Mouse (Mus musculus) lung, embryonic 14.5 days (tissue): ENCODE measurements around the gene Mitd1. TPM values are rescaled to one million over a fixed set of nuclear protein-coding genes. Genes with fewer than 3 reads are reported as not detected.
A peak's percentile ranks its signal among the peaks of the same experiment; 100 is the strongest.

Experiments
- ATAC-seq: fragments of 200-750 bp; cut with Nextera tagmentation; 2 replicates; pipeline ENCODE4 v1.8.0; 2017; ENCODE audit warnings: mild to moderate bottlenecking, moderate TSS enrichment, moderate library complexity; ENCODE audit not compliant: insufficient read depth
- DNase-seq: peaks from one replicate; pipeline ENCODE4 v3.0.0-alpha.2; 2015
- H3K27ac ChIP-seq: fragments of 300-500 bp; sonication (generic); 2 replicates; pipeline ENCODE4 v1.5.1; 2014; ENCODE audit warnings: low read depth, mild to moderate bottlenecking, moderate library complexity
- H3K27me3 ChIP-seq: fragments of 300-500 bp; sonication (generic); 2 replicates; pipeline ENCODE4 v1.6.1; 2014; ENCODE audit warnings: low read length, control low read depth; ENCODE audit not compliant: insufficient read depth
- H3K36me3 ChIP-seq: fragments of 300-500 bp; sonication (generic); 2 replicates; pipeline ENCODE4 v1.6.1; 2014; ENCODE audit warnings: control low read depth; ENCODE audit not compliant: insufficient read depth
- H3K4me1 ChIP-seq: fragments of 300-500 bp; sonication (generic); 2 replicates; pipeline ENCODE4 v1.6.1; 2014; ENCODE audit warnings: antibody characterized with exemption, control low read depth; ENCODE audit not compliant: insufficient read depth
- H3K4me2 ChIP-seq: fragments of 300-500 bp; sonication (generic); 2 replicates; pipeline ENCODE4 v1.6.1; 2014; ENCODE audit warnings: mild to moderate bottlenecking
- H3K4me3 ChIP-seq: fragments of 300-500 bp; sonication (generic); 2 replicates; pipeline ENCODE4 v1.5.1; 2014; ENCODE audit warnings: low read depth, low read length
- H3K9ac ChIP-seq: fragments of 300-500 bp; sonication (generic); 2 replicates; pipeline ENCODE4 v1.6.1; 2014
- H3K9me3 ChIP-seq: fragments of 300-500 bp; sonication (generic); 2 replicates; pipeline ENCODE4 v1.6.1; 2016; ENCODE audit warnings: low read depth, low read length, control low read depth
- CTCF ChIP-seq: IDR thresholded peaks from 2 replicates; pipeline ENCODE4 v1.5.1; 2016; ENCODE audit warnings: antibody characterized with exemption, low read depth
- WGBS: fragments of 180-500 bp; shearing (Covaris S2); extraction: QIAGEN DNeasy Blood & Tissue Kit; methylation state at CpG from one replicate; pipeline ENCODE4 v1.1.7; 2014; 5-methylcytosine and 5-hydroxymethylcytosine counted together
- polyA plus RNA-seq: library from polyadenylated mRNA; unstranded; fragments of >200 nt; fragmentation: Nextera tagmentation; extraction: Ambion mirVana; gene quantifications from 2 replicates; pipeline ENCODE4 v1.2.1, GENCODE M21; 2014

Mitd1 gene
- polyA plus RNA-seq, 1 experiment from 2014 or later = 24.2 TPM

GRCm38 (mm10) chr1:37903178-37903577 is 13.0 kb upstream of the Mitd1 start:
- H3K27ac ChIP-seq = no peak overlapping the region
- ATAC-seq = peak; percentile 38; the same call in 1 of the 2 replicates
- WGBS = 32% methylated on average over 6 of the region's 6 CpGs
- H3K27me3 ChIP-seq = no peaks in the 10 kb centered on the region
- DNase-seq = peak; percentile 72
- H3K9me3 ChIP-seq = no peaks in the 10 kb centered on the region
- H3K36me3 ChIP-seq = peaks cover 17% of the 10 kb centered on the region
- no peak overlapping the region for H3K4me2 ChIP-seq
- no peak overlapping the region for H3K4me3 ChIP-seq
- H3K9ac ChIP-seq = no peak overlapping the region
- H3K4me1 ChIP-seq = no peaks in the 10 kb centered on the region
- peak; percentile 57 for TF ChIP-seq CTCF

GRCm38 (mm10) chr1:37900288-37900687 is 10.1 kb upstream of the Mitd1 start:
- ATAC-seq (no peak), DNase-seq (no peak)
- 45% methylated on average over 6 of the region's 6 CpGs for WGBS
- no peaks in the 10 kb centered on the region for H3K9me3 ChIP-seq
- peaks cover 40% of the 10 kb centered on the region for H3K36me3 ChIP-seq
- TF ChIP-seq CTCF = no peak
- no peak overlapping the region for H3K4me2 ChIP-seq
- no peaks in the 10 kb centered on the region for H3K4me1 ChIP-seq
- no peak overlapping the region for H3K9ac ChIP-seq
- H3K27ac ChIP-seq = no peak overlapping the region
- no peak overlapping the region for H3K4me3 ChIP-seq
- H3K27me3 ChIP-seq = no peaks in the 10 kb centered on the region

DNA sequence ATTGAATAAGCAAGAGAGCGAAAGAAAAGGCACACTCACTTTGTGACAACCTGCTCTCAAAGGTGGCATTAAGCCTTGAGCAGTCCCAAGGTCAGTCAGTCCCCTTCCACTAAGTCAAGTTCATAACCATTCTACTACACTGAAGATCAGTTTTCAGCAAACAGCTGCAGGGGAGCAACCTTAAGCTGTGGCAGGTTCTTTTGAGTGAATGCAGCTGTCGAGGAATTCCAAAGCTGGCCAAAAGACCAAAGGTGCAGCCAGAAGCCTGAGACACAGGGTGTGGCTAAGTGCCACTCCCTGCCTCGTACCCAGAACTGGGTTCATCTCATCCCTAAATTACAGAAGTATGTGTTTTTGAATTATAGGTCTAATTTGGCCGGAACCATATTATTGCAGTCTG is 9.6 kb upstream of the Mitd1 start:
- Histone ChIP-seq H3K9me3 (no peaks in the 10 kb centered on the region), H3K4me2 (no peak overlapping the region), H3K27ac (no peak overlapping the region), H3K36me3 (peaks cover 40% of the 10 kb centered on the region), H3K4me3 (no peak overlapping the region), H3K9ac (no peak overlapping the region), H3K27me3 (no peaks in the 10 kb centered on the region), H3K4me1 (no peaks in the 10 kb centered on the region)
- WGBS = 63% methylated on average over 4 of the region's 4 CpGs
- ATAC-seq (no peak), DNase-seq (no peak)
- TF ChIP-seq CTCF = no peak

DNA sequence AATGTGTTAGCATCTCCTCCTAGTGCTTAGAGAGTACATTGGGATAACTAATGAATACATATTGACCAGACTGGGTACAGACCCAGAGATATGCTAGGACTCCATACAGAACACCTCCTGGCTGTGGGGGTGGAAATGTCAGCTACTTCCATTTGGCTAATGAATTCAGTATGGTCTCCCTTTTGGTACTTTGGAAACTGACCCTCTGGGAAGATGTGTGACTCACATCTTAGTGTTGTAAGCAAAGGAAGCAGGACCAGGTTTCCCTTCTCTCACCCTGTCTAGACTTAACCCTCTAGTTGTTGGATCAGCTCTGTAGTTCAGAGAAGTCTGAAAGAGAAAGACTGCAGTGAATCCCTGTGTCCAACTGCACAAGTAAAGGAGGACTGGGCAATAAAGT is 4.4 kb upstream of the Mitd1 start:
- Histone ChIP-seq H3K27ac (no peak overlapping the region), H3K9me3 (no peaks in the 10 kb centered on the region), H3K27me3 (no peaks in the 10 kb centered on the region), H3K9ac (no peak overlapping the region), H3K4me1 (0 out of 2 replicates have a peak, but pooled peaks cover 3% of the 10 kb centered on the region), H3K4me3 (no peak overlapping the region), H3K36me3 (peaks cover 49% of the 10 kb centered on the region), H3K4me2 (no peak overlapping the region)
- no peak for TF ChIP-seq CTCF
- ATAC-seq (no peak), DNase-seq (no peak)

DNA sequence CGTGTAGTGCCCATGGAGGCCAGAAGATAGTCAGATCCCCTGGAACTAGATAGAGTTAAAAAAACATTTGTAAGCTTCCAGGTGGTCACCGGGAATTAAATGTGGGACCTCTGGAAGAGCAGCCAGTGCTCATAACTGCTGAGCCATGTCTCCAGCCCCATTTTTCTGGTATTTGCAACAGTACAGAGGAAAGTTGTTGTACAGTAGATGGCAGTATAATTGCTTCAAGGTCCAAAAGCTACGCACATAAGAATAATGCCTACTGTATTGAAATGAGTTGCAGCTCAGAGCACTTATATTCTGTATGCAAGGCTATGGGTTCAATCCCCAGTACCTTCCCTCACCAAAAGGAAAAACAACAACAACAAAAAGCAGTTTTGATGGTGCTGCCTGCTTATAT is 1.2 kb upstream of the Mitd1 start:
- Histone ChIP-seq H3K4me3 (peak overlapping the region; percentile 73), H3K9ac (peak overlapping the region; percentile 69; the same call in 1 of the 2 replicates)

DNA sequence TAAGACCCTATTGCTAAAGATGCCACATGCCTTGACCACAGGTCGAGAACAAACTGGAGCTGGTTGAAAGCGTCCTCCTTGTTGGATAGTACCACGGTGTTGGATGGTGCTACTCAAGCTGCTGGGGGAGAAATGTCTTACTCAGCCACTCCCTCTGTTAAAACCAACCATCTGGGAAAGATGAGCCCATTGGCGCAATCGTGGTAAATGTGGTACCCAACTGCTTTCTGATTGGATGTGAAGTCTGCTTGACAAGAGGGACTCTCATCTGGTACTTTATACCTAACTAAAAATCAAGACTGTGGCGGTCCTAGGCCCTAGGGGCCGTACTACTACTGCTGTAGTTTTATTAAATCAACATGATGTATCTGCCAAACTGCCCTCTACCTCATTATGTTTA is 1.0 kb downstream of the Mitd1 start:
- no peak for TF ChIP-seq CTCF
- Histone ChIP-seq H3K4me1 (peaks cover 9% of the 10 kb centered on the region; the same call in 1 of the 2 replicates), H3K4me3 (peak overlapping the region; percentile 73), H3K36me3 (peaks cover 14% of the 10 kb centered on the region), H3K27ac (no peak overlapping the region), H3K9me3 (no peaks in the 10 kb centered on the region), H3K27me3 (no peaks in the 10 kb centered on the region), H3K9ac (peak overlapping the region; percentile 69; the same call in 1 of the 2 replicates), H3K4me2 (peak overlapping the region; percentile 61)
- WGBS = 75% methylated on average over 7 of the region's 7 CpGs
- DNase-seq (no peak), ATAC-seq (no peak)

More for the DNA sequence above, 1.2 kb upstream of the Mitd1 start:
- peak overlapping the region; percentile 61 for H3K4me2 ChIP-seq
- peaks cover 9% of the 10 kb centered on the region; the same call in 1 of the 2 replicates for H3K4me1 ChIP-seq
- no peaks in the 10 kb centered on the region for H3K9me3 ChIP-seq
- WGBS = 46% methylated on average over 3 of the region's 3 CpGs
- peaks cover 19% of the 10 kb centered on the region for H3K36me3 ChIP-seq
- DNase-seq (peak; percentile 63), ATAC-seq (no peak)
- H3K27me3 ChIP-seq = no peaks in the 10 kb centered on the region
- H3K27ac ChIP-seq = no peak overlapping the region
- TF ChIP-seq CTCF = peak; percentile 44

GRCm38 (mm10) chr1:37884451-37884850 is 5.8 kb downstream of the Mitd1 start:
- WGBS = 73% methylated on average over 4 of the region's 4 CpGs
- peaks cover 5% of the 10 kb centered on the region; the same call in 1 of the 2 replicates for H3K4me1 ChIP-seq
- no peak overlapping the region for H3K4me2 ChIP-seq
- no peak for ATAC-seq
- H3K9me3 ChIP-seq = no peaks in the 10 kb centered on the region
- H3K27ac ChIP-seq = no peak overlapping the region
- peak; percentile 19 for DNase-seq
- no peak overlapping the region for H3K9ac ChIP-seq
- H3K36me3 ChIP-seq = peaks cover 23% of the 10 kb centered on the region
- no peaks in the 10 kb centered on the region for H3K27me3 ChIP-seq
- H3K4me3 ChIP-seq = no peak overlapping the region
- TF ChIP-seq CTCF = no peak

- 84% methylated on average over 4 of the region's 4 CpGs for WGBS
- Histone ChIP-seq H3K36me3 (peaks cover 31% of the 10 kb centered on the region), H3K4me2 (no peak overlapping the region), H3K27ac (no peak overlapping the region), H3K9ac (no peak overlapping the region), H3K4me3 (no peak overlapping the region), H3K9me3 (no peaks in the 10 kb centered on the region), H3K27me3 (no peaks in the 10 kb centered on the region), H3K4me1 (no peaks in the 10 kb centered on the region)
- ATAC-seq = no peak
- no peak for TF ChIP-seq CTCF
- DNase-seq = no peak
Observed at GRCm38 (mm10) chr1:37883411-37883810, 6.8 kb downstream of the Mitd1 start.
